Mouse (Mus musculus) splenic B cell, adult 2 months (primary cell): ENCODE data around the gene Icosl.
"Not testable (repeated sequence)": the region's sequence is repeated elsewhere in the genome, so short reads cannot be mapped to it uniquely, and the experiment has no call there.

Experiments used
- DNase-seq: peaks from one replicate; pipeline ENCODE4 v3.0.0-alpha.2; 2011; ENCODE audit warnings: low read depth, low spot score
- H3K27me3 ChIP-seq: 2 replicates; pipeline ENCODE4 v1.6.1; 2012; ENCODE audit warnings: mild to moderate bottlenecking, low read length, moderate library complexity, mixed read lengths; ENCODE audit not compliant: control insufficient read depth, poor library complexity, insufficient read depth, severe bottlenecking
- H3K36me3 ChIP-seq: 2 replicates; pipeline ENCODE4 v1.6.1; 2012; ENCODE audit warnings: mild to moderate bottlenecking, low read length, moderate library complexity, mixed read lengths; ENCODE audit not compliant: control insufficient read depth, poor library complexity, insufficient read depth, severe bottlenecking

Icosl gene

GRCm38 (mm10) chr10:78087101-78087511, 18.0 kb downstream of the Icosl start:
- H3K27me3 ChIP-seq: no peaks in the 10 kb centered on the region
- H3K36me3 ChIP-seq: no peaks in the 10 kb centered on the region
- DNase-seq: peak; percentile 94

GRCm38 (mm10) chr10:78090246-78090645, 21.1 kb downstream of the Icosl start:
- DNase-seq: peak; percentile 67
- Histone ChIP-seq H3K36me3 (no peaks in the 10 kb centered on the region), H3K27me3 (no peaks in the 10 kb centered on the region)

GRCm38 (mm10) chr10:78090706-78091491, 21.8 kb downstream of the Icosl start:
- no peak for DNase-seq
- Histone ChIP-seq H3K36me3 (no peaks in the 10 kb centered on the region), H3K27me3 (no peaks in the 10 kb centered on the region)

- DNase-seq: peak; percentile 80
- Histone ChIP-seq H3K27me3 (no peaks in the 10 kb centered on the region), H3K36me3 (no peaks in the 10 kb centered on the region)
Measured at GRCm38 (mm10) chr10:78091865-78092724, 23.0 kb downstream of the Icosl start.

- Histone ChIP-seq H3K36me3 (no peaks in the 10 kb centered on the region), H3K27me3 (no peaks in the 10 kb centered on the region)
- DNase-seq: peak; percentile 97
Measured at GRCm38 (mm10) chr10:78092725-78093029, 23.6 kb downstream of the Icosl start.

- no peaks in the 10 kb centered on the region for H3K36me3 ChIP-seq
- no peaks in the 10 kb centered on the region for H3K27me3 ChIP-seq
- no peak for DNase-seq
Measured at GRCm38 (mm10) chr10:78095221-78095620, 26.1 kb downstream of the Icosl start.

GRCm38 (mm10) chr10:78095954-78096931, 27.1 kb downstream of the Icosl start:
- no peaks in the 10 kb centered on the region for H3K27me3 ChIP-seq
- no peak for DNase-seq
- no peaks in the 10 kb centered on the region for H3K36me3 ChIP-seq

GRCm38 (mm10) chr10:78099860-78100259, 30.8 kb downstream of the Icosl start:
- DNase-seq, H3K36me3 ChIP-seq, H3K27me3 ChIP-seq: not testable (repeated sequence)

- no peak for DNase-seq
- Histone ChIP-seq H3K36me3 (no peaks in the 10 kb centered on the region), H3K27me3 (no peaks in the 10 kb centered on the region)
Measured at GRCm38 (mm10) chr10:78100989-78101780, 32.1 kb downstream of the Icosl start.

- no peak for DNase-seq
- no peaks in the 10 kb centered on the region for H3K27me3 ChIP-seq
- no peaks in the 10 kb centered on the region for H3K36me3 ChIP-seq
Measured at GRCm38 (mm10) chr10:78104555-78105490, 35.7 kb downstream of the Icosl start.

GRCm38 (mm10) chr10:78105548-78105947, 36.4 kb downstream of the Icosl start:
- peak; percentile 71 for DNase-seq
- no peaks in the 10 kb centered on the region for H3K36me3 ChIP-seq
- no peaks in the 10 kb centered on the region for H3K27me3 ChIP-seq

GRCm38 (mm10) chr10:78114521-78115092, 45.5 kb downstream of the Icosl start:
- Histone ChIP-seq H3K27me3 (no peaks in the 10 kb centered on the region), H3K36me3 (no peaks in the 10 kb centered on the region)
- no peak for DNase-seq

- H3K27me3 ChIP-seq: no peaks in the 10 kb centered on the region
- no peak for DNase-seq
Measured at GRCm38 (mm10) chr10:78115153-78115552, 46.1 kb downstream of the Icosl start.

More at GRCm38 (mm10) chr10:78115153-78115552, 46.1 kb downstream of the Icosl start:
- H3K36me3 ChIP-seq: no peaks in the 10 kb centered on the region
